Mouse (Mus musculus): ENCODE measurements around the gene Cfap57. TPM values are rescaled to one million over a fixed set of nuclear protein-coding genes. Genes with fewer than 3 reads are reported as not detected.
"Not testable (repeated sequence)": the region's sequence is repeated elsewhere in the genome, so short reads cannot be mapped to it uniquely, and the experiment has no call there.

Cfap57 gene
- total and polyA plus RNA-seq, 3 experiments, result 0.05 TPM; not detected in 2

GRCm38 (mm10) chr4:118569320-118569719, 51.3 kb downstream of the Cfap57 start:
- no peak for TF ChIP-seq GATA1 (IDR thresholded peaks at IDR 0.05; ENCODE audit: borderline replicate concordance, low read length)
- no peak for TF ChIP-seq TAL1 (conservative IDR thresholded peaks at IDR 0.05; ENCODE audit: low read depth, low read length)
- no peak for DNase-seq (ENCODE audit: low spot score)
- ATAC-seq (ENCODE audit: extremely low read depth, insufficient number of reproducible peaks, low FRiP score, poor library complexity, severe bottlenecking), result no peak
- Histone ChIP-seq H3K36me3 (replicated peaks) (no peaks in the 10 kb centered on the region), H3K27me3 (ENCODE audit: insufficient read depth, low read length) (peaks cover 14% of the 10 kb centered on the region; the same call in 1 of the 2 replicates), H3K9me3 (replicated peaks) (peaks cover 14% of the 10 kb centered on the region), H3K4me1 (ENCODE audit: insufficient read depth, low read depth, low read length) (peaks cover 16% of the 10 kb centered on the region), H3K4me3 (ENCODE audit: low read depth, low read length) (no peak overlapping the region; the same call in 1 of the 2 replicates)

- H3K4me3 ChIP-seq (ENCODE audit: low read depth, low read length), result no peak overlapping the region; the same call in 1 of the 2 replicates
- H3K36me3 ChIP-seq (replicated peaks), result no peaks in the 10 kb centered on the region
- ATAC-seq (ENCODE audit: extremely low read depth, insufficient number of reproducible peaks, low FRiP score, poor library complexity, severe bottlenecking), result peak; percentile 40; the same call in 1 of the 2 replicates
- H3K27me3 ChIP-seq (ENCODE audit: insufficient read depth, low read length), result peaks cover 19% of the 10 kb centered on the region
- peaks cover 16% of the 10 kb centered on the region for H3K4me1 ChIP-seq (ENCODE audit: insufficient read depth, low read depth, low read length)
- H3K9me3 ChIP-seq (replicated peaks), result peaks cover 14% of the 10 kb centered on the region
- TF ChIP-seq TAL1 (conservative IDR thresholded peaks at IDR 0.05; ENCODE audit: low read depth, low read length) (no peak; the same call in 1 of the 2 replicates), POLR2AphosphoS5 (IDR thresholded peaks at IDR 0.05; ENCODE audit: insufficient replicate concordance, low read depth, low read length) (no peak), GATA1 (IDR thresholded peaks at IDR 0.05; ENCODE audit: borderline replicate concordance, low read length) (no peak), GATA2 (IDR thresholded peaks at IDR 0.05; ENCODE audit: borderline replicate concordance, low read depth, low read length) (no peak), CTCF (IDR thresholded peaks at IDR 0.05; ENCODE audit: low read depth, low read length) (no peak)
- no peak for DNase-seq (ENCODE audit: low spot score)
These were observed 51.9 kb downstream of the Cfap57 start for GRCm38 (mm10) chr4:118568709-118569108.

GRCm38 (mm10) chr4:118566161-118566676, 54.4 kb downstream of the Cfap57 start:
- H3K4me1 ChIP-seq (ENCODE audit: insufficient read depth, low read depth, low read length), result peaks cover 16% of the 10 kb centered on the region
- no peak overlapping the region for H3K4me3 ChIP-seq (ENCODE audit: low read depth, low read length)
- H3K27me3 ChIP-seq (ENCODE audit: insufficient read depth, low read length), result peaks cover 12% of the 10 kb centered on the region
- TF ChIP-seq GATA2 (IDR thresholded peaks at IDR 0.05; ENCODE audit: borderline replicate concordance, low read depth, low read length) (no peak), CTCF (IDR thresholded peaks at IDR 0.05; ENCODE audit: low read depth, low read length) (peak; percentile 77)
- ATAC-seq (ENCODE audit: extremely low read depth, insufficient number of reproducible peaks, low FRiP score, poor library complexity, severe bottlenecking), result no peak; the same call in 1 of the 2 replicates
- DNase-seq (ENCODE audit: low spot score), result peak; percentile 34
- no peaks in the 10 kb centered on the region for H3K36me3 ChIP-seq (replicated peaks)
- H3K9me3 ChIP-seq (replicated peaks), result peaks cover 14% of the 10 kb centered on the region

GRCm38 (mm10) chr4:118564926-118565279, 55.7 kb downstream of the Cfap57 start:
- TF ChIP-seq GATA2 (IDR thresholded peaks at IDR 0.05; ENCODE audit: borderline replicate concordance, low read depth, low read length) (no peak), CTCF (IDR thresholded peaks at IDR 0.05; ENCODE audit: low read depth, low read length) (no peak), GATA1 (IDR thresholded peaks at IDR 0.05; ENCODE audit: borderline replicate concordance, low read length) (no peak), TAL1 (conservative IDR thresholded peaks at IDR 0.05; ENCODE audit: low read depth, low read length) (no peak), POLR2AphosphoS5 (IDR thresholded peaks at IDR 0.05; ENCODE audit: insufficient replicate concordance, low read depth, low read length) (no peak)
- ATAC-seq (ENCODE audit: extremely low read depth, insufficient number of reproducible peaks, low FRiP score, poor library complexity, severe bottlenecking), result no peak
- peaks cover 16% of the 10 kb centered on the region for H3K4me1 ChIP-seq (ENCODE audit: insufficient read depth, low read depth, low read length)
- H3K4me3 ChIP-seq (ENCODE audit: low read depth, low read length), result no peak overlapping the region
- no peak for DNase-seq (ENCODE audit: low spot score)
- H3K36me3 ChIP-seq (replicated peaks), result no peaks in the 10 kb centered on the region
- H3K9me3 ChIP-seq (replicated peaks), result peaks cover 13% of the 10 kb centered on the region
- peaks cover 15% of the 10 kb centered on the region for H3K27me3 ChIP-seq (ENCODE audit: insufficient read depth, low read length)

GRCm38 (mm10) chr4:118564062-118564925, 56.3 kb downstream of the Cfap57 start:
- TF ChIP-seq TAL1 (conservative IDR thresholded peaks at IDR 0.05; ENCODE audit: low read depth, low read length), result no peak
- DNase-seq (ENCODE audit: low spot score) (no peak), ATAC-seq (ENCODE audit: extremely low read depth, insufficient number of reproducible peaks, low FRiP score, poor library complexity, severe bottlenecking) (no peak)
- Histone ChIP-seq H3K4me3 (ENCODE audit: low read depth, low read length) (no peak overlapping the region), H3K36me3 (replicated peaks) (no peaks in the 10 kb centered on the region), H3K9me3 (replicated peaks) (peaks cover 7% of the 10 kb centered on the region), H3K27me3 (ENCODE audit: insufficient read depth, low read length) (peaks cover 10% of the 10 kb centered on the region), H3K4me1 (ENCODE audit: insufficient read depth, low read depth, low read length) (peaks cover 12% of the 10 kb centered on the region)

GRCm38 (mm10) chr4:118553039-118553649, 67.4 kb downstream of the Cfap57 start:
- ATAC-seq (ENCODE audit: extremely low read depth, insufficient number of reproducible peaks, low FRiP score, poor library complexity, severe bottlenecking) (no peak), DNase-seq (ENCODE audit: low spot score) (no peak)
- no peaks in the 10 kb centered on the region for H3K4me1 ChIP-seq (ENCODE audit: insufficient read depth, low read depth, low read length)
- TF ChIP-seq TAL1 (conservative IDR thresholded peaks at IDR 0.05; ENCODE audit: low read depth, low read length) (no peak), CTCF (IDR thresholded peaks at IDR 0.05; ENCODE audit: low read depth, low read length) (no peak), GATA1 (IDR thresholded peaks at IDR 0.05; ENCODE audit: borderline replicate concordance, low read length) (no peak), GATA2 (IDR thresholded peaks at IDR 0.05; ENCODE audit: borderline replicate concordance, low read depth, low read length) (no peak), POLR2AphosphoS5 (IDR thresholded peaks at IDR 0.05; ENCODE audit: insufficient replicate concordance, low read depth, low read length) (no peak)
- no peak overlapping the region for H3K4me3 ChIP-seq (ENCODE audit: low read depth, low read length)
- peaks cover 3% of the 10 kb centered on the region for H3K27me3 ChIP-seq (ENCODE audit: insufficient read depth, low read length)
- H3K36me3 ChIP-seq (replicated peaks), result no peaks in the 10 kb centered on the region
- no peaks in the 10 kb centered on the region for H3K9me3 ChIP-seq (replicated peaks)

GRCm38 (mm10) chr4:118548130-118548480, 72.5 kb downstream of the Cfap57 start:
- not testable (repeated sequence) for ATAC-seq (ENCODE audit: extremely low read depth, insufficient number of reproducible peaks, low FRiP score, poor library complexity, severe bottlenecking); DNase-seq (ENCODE audit: low spot score); H3K9me3 ChIP-seq (replicated peaks); H3K4me1 ChIP-seq (ENCODE audit: insufficient read depth, low read depth, low read length); H3K4me3 ChIP-seq (ENCODE audit: low read depth, low read length); H3K36me3 ChIP-seq (replicated peaks)
- H3K27me3 ChIP-seq (ENCODE audit: insufficient read depth, low read length), result peaks cover 11% of the 10 kb centered on the region; the same call in 1 of the 2 replicates

GRCm38 (mm10) chr4:118547424-118548129, 73.0 kb downstream of the Cfap57 start:
- not testable (repeated sequence) for DNase-seq (ENCODE audit: low spot score); H3K9me3 ChIP-seq (replicated peaks); H3K4me3 ChIP-seq (ENCODE audit: low read depth, low read length); ATAC-seq (ENCODE audit: extremely low read depth, insufficient number of reproducible peaks, low FRiP score, poor library complexity, severe bottlenecking); H3K4me1 ChIP-seq (ENCODE audit: insufficient read depth, low read depth, low read length); H3K36me3 ChIP-seq (replicated peaks)
- peaks cover 13% of the 10 kb centered on the region; the same call in 1 of the 2 replicates for H3K27me3 ChIP-seq (ENCODE audit: insufficient read depth, low read length)
